Mouse (Mus musculus) erythroblast, embryonic 14.5 days (primary cell): ENCODE results near the gene Rbm10. TPM values are rescaled to one million over a fixed set of nuclear protein-coding genes. Genes with fewer than 3 reads are reported as not detected.

ENCODE experiments used
- H3K27me3 ChIP-seq: 2 replicates; pipeline ENCODE4 v1.6.1; 2012; ENCODE audit warnings: inconsistent platforms; ENCODE audit not compliant: control insufficient read depth
- H3K36me3 ChIP-seq: 2 replicates; pipeline ENCODE4 v1.6.1; 2012; ENCODE audit warnings: mild to moderate bottlenecking, inconsistent platforms; ENCODE audit not compliant: control insufficient read depth
- H3K4me1 ChIP-seq: 2 replicates; pipeline ENCODE4 v1.6.1; 2012; ENCODE audit warnings: inconsistent platforms; ENCODE audit not compliant: control insufficient read depth
- H3K4me3 ChIP-seq: replicated peaks from 2 replicates; pipeline ENCODE3; 2012; ENCODE audit warnings: moderate library complexity, mild to moderate bottlenecking, inconsistent platforms
- H3K9me3 ChIP-seq: 2 replicates; pipeline ENCODE4 v1.6.1; 2012; ENCODE audit warnings: low read length, inconsistent platforms, mixed read lengths; ENCODE audit not compliant: control insufficient read depth
- GATA1 ChIP-seq: IDR thresholded peaks from 2 replicates; pipeline ENCODE4 v1.6.1; 2012; ENCODE audit warnings: low read length, inconsistent platforms, mixed read lengths
- TAL1 ChIP-seq: IDR thresholded peaks from 3 replicates; pipeline ENCODE4 v1.6.1; 2012; ENCODE audit warnings: low read length, inconsistent platforms, mixed read lengths
- polyA plus RNA-seq: library from polyadenylated mRNA; stranded (reverse); fragments of >175 nt; gene quantifications from 2 replicates; pipeline ENCODE4 v1.2.3, GENCODE M21; 2012

Rbm10 gene
- polyA plus RNA-seq, 1 experiment: 5.9 TPM

DNA sequence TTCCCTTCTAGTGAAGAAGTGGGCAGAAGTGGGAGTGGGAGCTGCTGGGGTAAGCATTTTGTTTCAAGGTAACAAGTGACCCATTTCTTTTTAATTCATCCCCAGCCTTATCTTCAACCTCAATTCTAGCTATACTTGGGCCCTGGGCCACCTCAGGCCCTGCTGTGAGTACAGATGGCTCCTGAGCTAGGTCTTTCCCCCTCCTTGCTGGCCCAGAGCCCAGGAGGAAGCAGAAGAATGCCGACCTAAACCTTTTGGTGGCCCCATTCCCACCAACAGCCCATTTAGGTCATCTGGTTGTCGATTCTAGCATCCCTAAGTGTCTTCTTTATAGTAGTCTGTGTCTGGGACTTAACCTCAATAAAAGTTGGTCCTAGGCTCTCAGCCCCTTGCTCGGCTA lies 74.3 kb downstream of the Rbm10 start:
- Histone ChIP-seq H3K9me3 (peaks cover 2% of the 10 kb centered on the region; the same call in 1 of the 2 replicates), H3K27me3 (no peaks in the 10 kb centered on the region), H3K4me1 (peaks cover 32% of the 10 kb centered on the region), H3K4me3 (no peak overlapping the region), H3K36me3 (peaks cover 64% of the 10 kb centered on the region)
- TF ChIP-seq GATA1: no peak
- TF ChIP-seq TAL1: no peak

DNA sequence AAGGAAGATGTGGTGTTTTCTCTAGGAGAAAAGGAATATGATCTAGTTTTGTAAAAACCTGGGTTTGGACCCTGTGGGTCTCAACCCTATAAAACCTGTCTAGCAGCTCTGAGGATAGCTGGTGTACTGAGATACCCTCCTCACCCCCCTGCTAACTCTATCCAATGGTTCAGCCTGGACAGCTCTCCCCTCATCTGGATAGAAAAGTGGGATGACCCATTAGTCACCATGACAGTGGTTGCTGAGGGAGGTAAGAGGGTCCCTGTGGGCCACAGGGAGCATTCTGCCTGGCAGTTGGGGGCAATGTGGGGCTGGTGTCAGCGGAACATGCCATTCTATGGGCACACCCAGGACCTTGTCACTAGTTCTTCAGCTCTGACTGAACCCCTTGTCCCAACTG lies 75.3 kb downstream of the Rbm10 start:
- Histone ChIP-seq H3K36me3 (peaks cover 74% of the 10 kb centered on the region), H3K27me3 (no peaks in the 10 kb centered on the region), H3K4me1 (peaks cover 24% of the 10 kb centered on the region), H3K9me3 (peaks cover 2% of the 10 kb centered on the region; the same call in 1 of the 2 replicates), H3K4me3 (no peak overlapping the region)
- TF ChIP-seq GATA1: no peak
- no peak for TF ChIP-seq TAL1

DNA sequence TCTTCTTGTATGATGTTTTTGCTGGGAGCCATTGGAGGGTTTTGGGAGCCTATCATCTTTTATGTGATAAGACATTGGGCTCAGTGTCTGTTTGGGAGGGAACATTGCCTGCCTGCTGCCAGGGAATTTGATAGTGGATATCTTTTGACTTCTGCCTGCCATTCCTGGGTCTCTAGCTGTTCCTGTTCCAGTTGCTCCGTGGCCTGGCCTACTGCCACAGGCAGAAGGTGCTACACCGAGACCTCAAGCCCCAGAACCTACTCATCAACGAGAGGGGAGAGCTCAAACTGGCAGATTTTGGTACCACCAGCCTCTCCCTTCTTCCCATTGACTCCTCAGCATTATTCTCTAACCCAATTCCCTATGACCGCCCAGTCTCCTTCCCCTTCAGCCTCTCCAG lies 78.5 kb downstream of the Rbm10 start:
- no peaks in the 10 kb centered on the region for H3K27me3 ChIP-seq
- H3K9me3 ChIP-seq: no peaks in the 10 kb centered on the region
- peaks cover 5% of the 10 kb centered on the region for H3K4me1 ChIP-seq
- H3K4me3 ChIP-seq: no peak overlapping the region
- TF ChIP-seq GATA1 (no peak), TAL1 (no peak)
- H3K36me3 ChIP-seq: peaks cover 92% of the 10 kb centered on the region

Other genes with a start within 250 kb of the Rbm10 start
- 0.02 and 0.04 TPM in 2 replicates for gene Jade3, start 191.8 kb upstream of the Rbm10 start, polyA plus RNA-seq
- gene Rgn, start 67.7 kb upstream of the Rbm10 start, polyA plus RNA-seq: not detected in 2 replicates
- gene Ndufb11, start 116 bp downstream of the Rbm10 start, polyA plus RNA-seq: 85.0 and 139 TPM in 2 replicates
- gene Uba1, start 40.8 kb downstream of the Rbm10 start, polyA plus RNA-seq: 9.2 and 16.3 TPM in 2 replicates
- gene Cdk16, start 70.5 kb downstream of the Rbm10 start, polyA plus RNA-seq: 21.2 and 23.7 TPM in 2 replicates
- gene Usp11, start 86.4 kb downstream of the Rbm10 start, polyA plus RNA-seq: 0.04 and 0.11 TPM in 2 replicates
- 1.1 and 3.3 TPM in 2 replicates for gene Araf, start 180.3 kb downstream of the Rbm10 start, polyA plus RNA-seq